Mouse (Mus musculus): ENCODE data around the gene Lims1. TPM values are rescaled to one million over a fixed set of nuclear protein-coding genes. Genes with fewer than 3 reads are reported as not detected.
A peak's percentile ranks its signal among the peaks of the same experiment; 100 is the strongest.

Gene Lims1
- polyA plus RNA-seq, 1 experiment from 2014 or later = 121 TPM

- H3K9ac ChIP-seq = no peak overlapping the region
- H3K4me2 ChIP-seq = no peak overlapping the region
- no peak overlapping the region for H3K27ac ChIP-seq
- WGBS (ENCODE audit: insufficient replicate concordance) = 76% methylated on average over 3 of the region's 3 CpGs
- H3K9me3 ChIP-seq (replicated peaks) = no peaks in the 10 kb centered on the region
- no peak overlapping the region for H3K4me3 ChIP-seq
- peaks cover 14% of the 10 kb centered on the region for H3K36me3 ChIP-seq
- H3K4me1 ChIP-seq = peaks cover 61% of the 10 kb centered on the region
- H3K27me3 ChIP-seq (replicated peaks) = no peaks in the 10 kb centered on the region
- ATAC-seq = no peak
Observed at GRCm38 (mm10) chr10:58388648-58389047, 65.4 kb downstream of the Lims1 start.

GRCm38 (mm10) chr10:58389151-58389550 is 65.9 kb downstream of the Lims1 start:
- 69% methylated on average over 3 of the region's 3 CpGs for WGBS (ENCODE audit: insufficient replicate concordance)
- Histone ChIP-seq H3K9ac (no peak overlapping the region), H3K27ac (no peak overlapping the region), H3K27me3 (replicated peaks) (no peaks in the 10 kb centered on the region), H3K4me1 (peaks cover 61% of the 10 kb centered on the region), H3K9me3 (replicated peaks) (no peaks in the 10 kb centered on the region), H3K4me2 (no peak overlapping the region), H3K36me3 (peaks cover 16% of the 10 kb centered on the region), H3K4me3 (no peak overlapping the region)
- ATAC-seq = no peak

GRCm38 (mm10) chr10:58392435-58392834 is 69.2 kb downstream of the Lims1 start:
- Histone ChIP-seq H3K4me1 (peaks cover 60% of the 10 kb centered on the region), H3K9ac (peak overlapping the region; percentile 31; the same call in 1 of the 2 replicates), H3K27me3 (replicated peaks) (no peaks in the 10 kb centered on the region), H3K36me3 (peaks cover 29% of the 10 kb centered on the region), H3K27ac (peak overlapping the region; percentile 60; the same call in 1 of the 2 replicates), H3K4me2 (peak overlapping the region; percentile 48), H3K4me3 (no peak overlapping the region), H3K9me3 (replicated peaks) (no peaks in the 10 kb centered on the region)
- ATAC-seq = no peak
- 39% methylated on average over 4 of the region's 4 CpGs for WGBS (ENCODE audit: insufficient replicate concordance)

GRCm38 (mm10) chr10:58393026-58394014 is 70.1 kb downstream of the Lims1 start:
- Histone ChIP-seq H3K27ac (peak overlapping the region; percentile 70), H3K27me3 (replicated peaks) (no peaks in the 10 kb centered on the region), H3K9me3 (replicated peaks) (no peaks in the 10 kb centered on the region), H3K9ac (peak overlapping the region; percentile 36), H3K4me1 (peaks cover 58% of the 10 kb centered on the region), H3K4me2 (peak overlapping the region; percentile 48), H3K4me3 (no peak overlapping the region), H3K36me3 (peaks cover 25% of the 10 kb centered on the region)
- 25% methylated on average over 7 of the region's 7 CpGs for WGBS (ENCODE audit: insufficient replicate concordance)
- ATAC-seq = peak; percentile 81

- peaks cover 34% of the 10 kb centered on the region for H3K36me3 ChIP-seq
- H3K27me3 ChIP-seq (replicated peaks) = no peaks in the 10 kb centered on the region
- peak overlapping the region; percentile 15; the same call in 1 of the 2 replicates for H3K27ac ChIP-seq
- H3K4me2 ChIP-seq = no peak overlapping the region
- WGBS (ENCODE audit: insufficient replicate concordance) = 76% methylated on average over 10 of the region's 10 CpGs
- no peak overlapping the region for H3K4me3 ChIP-seq
- H3K9ac ChIP-seq = no peak overlapping the region
- no peak for ATAC-seq
- no peaks in the 10 kb centered on the region for H3K9me3 ChIP-seq (replicated peaks)
- H3K4me1 ChIP-seq = peaks cover 56% of the 10 kb centered on the region
Observed at GRCm38 (mm10) chr10:58394170-58394569, 70.9 kb downstream of the Lims1 start.

GRCm38 (mm10) chr10:58395315-58395714 is 72.0 kb downstream of the Lims1 start:
- Histone ChIP-seq H3K27ac (no peak overlapping the region), H3K4me1 (peaks cover 53% of the 10 kb centered on the region), H3K27me3 (replicated peaks) (no peaks in the 10 kb centered on the region), H3K4me3 (no peak overlapping the region), H3K9ac (no peak overlapping the region), H3K36me3 (peaks cover 43% of the 10 kb centered on the region), H3K9me3 (replicated peaks) (no peaks in the 10 kb centered on the region), H3K4me2 (no peak overlapping the region)
- no peak for ATAC-seq
- 83% methylated on average over 4 of the region's 4 CpGs for WGBS (ENCODE audit: insufficient replicate concordance)

- WGBS (ENCODE audit: insufficient replicate concordance) = 78% methylated on average over 2 of the region's 2 CpGs
- no peak for ATAC-seq
- H3K27me3 ChIP-seq (replicated peaks) = no peaks in the 10 kb centered on the region
- no peaks in the 10 kb centered on the region for H3K9me3 ChIP-seq (replicated peaks)
- H3K9ac ChIP-seq = no peak overlapping the region
- no peak overlapping the region for H3K4me3 ChIP-seq
- H3K27ac ChIP-seq = no peak overlapping the region
- H3K4me1 ChIP-seq = peaks cover 49% of the 10 kb centered on the region
- H3K4me2 ChIP-seq = no peak overlapping the region
- H3K36me3 ChIP-seq = peaks cover 43% of the 10 kb centered on the region
Observed at GRCm38 (mm10) chr10:58395723-58396122, 72.5 kb downstream of the Lims1 start.

- peaks cover 52% of the 10 kb centered on the region for H3K36me3 ChIP-seq
- H3K4me1 ChIP-seq = peaks cover 40% of the 10 kb centered on the region
- no peak overlapping the region for H3K4me3 ChIP-seq
- WGBS (ENCODE audit: insufficient replicate concordance) = 77% methylated on average over 3 of the region's 3 CpGs
- no peaks in the 10 kb centered on the region for H3K27me3 ChIP-seq (replicated peaks)
- no peak overlapping the region for H3K27ac ChIP-seq
- ATAC-seq = no peak
- no peak overlapping the region for H3K4me2 ChIP-seq
- no peaks in the 10 kb centered on the region for H3K9me3 ChIP-seq (replicated peaks)
- H3K9ac ChIP-seq = no peak overlapping the region
Observed at GRCm38 (mm10) chr10:58396600-58396999, 73.3 kb downstream of the Lims1 start.

- H3K4me2 ChIP-seq = no peak overlapping the region
- H3K4me3 ChIP-seq = no peak overlapping the region
- no peaks in the 10 kb centered on the region for H3K9me3 ChIP-seq (replicated peaks)
- H3K27me3 ChIP-seq (replicated peaks) = no peaks in the 10 kb centered on the region
- H3K36me3 ChIP-seq = peaks cover 74% of the 10 kb centered on the region
- no peak overlapping the region for H3K27ac ChIP-seq
- H3K4me1 ChIP-seq = peaks cover 16% of the 10 kb centered on the region
- WGBS (ENCODE audit: insufficient replicate concordance) = 87% methylated on average over 8 of the region's 8 CpGs
- no peak overlapping the region for H3K9ac ChIP-seq
- ATAC-seq = no peak
Observed at GRCm38 (mm10) chr10:58398941-58399340, 75.7 kb downstream of the Lims1 start.

- ATAC-seq = no peak
- no peaks in the 10 kb centered on the region for H3K27me3 ChIP-seq (replicated peaks)
- no peaks in the 10 kb centered on the region for H3K9me3 ChIP-seq (replicated peaks)
- no peak overlapping the region for H3K9ac ChIP-seq
- H3K36me3 ChIP-seq = peaks cover 77% of the 10 kb centered on the region
- no peak overlapping the region for H3K27ac ChIP-seq
- WGBS (ENCODE audit: insufficient replicate concordance) = 84% methylated on average over 3 of the region's 3 CpGs
- peaks cover 25% of the 10 kb centered on the region for H3K4me1 ChIP-seq
- H3K4me2 ChIP-seq = no peak overlapping the region
- no peak overlapping the region for H3K4me3 ChIP-seq
Observed at GRCm38 (mm10) chr10:58401838-58402237, 78.6 kb downstream of the Lims1 start.

GRCm38 (mm10) chr10:58404639-58405038 is 81.4 kb downstream of the Lims1 start:
- H3K36me3 ChIP-seq = peaks cover 88% of the 10 kb centered on the region
- ATAC-seq = no peak
- H3K27me3 ChIP-seq (replicated peaks) = no peaks in the 10 kb centered on the region
- H3K4me2 ChIP-seq = no peak overlapping the region
- H3K4me1 ChIP-seq = peaks cover 39% of the 10 kb centered on the region
- H3K4me3 ChIP-seq = no peak overlapping the region
- no peak overlapping the region for H3K9ac ChIP-seq
- H3K27ac ChIP-seq = peak overlapping the region; percentile 42
- 74% methylated on average over 6 of the region's 6 CpGs for WGBS (ENCODE audit: insufficient replicate concordance)
- no peaks in the 10 kb centered on the region for H3K9me3 ChIP-seq (replicated peaks)

- H3K36me3 ChIP-seq = peaks cover 92% of the 10 kb centered on the region
- H3K4me2 ChIP-seq = no peak overlapping the region
- peak overlapping the region; percentile 42 for H3K27ac ChIP-seq
- H3K27me3 ChIP-seq (replicated peaks) = no peaks in the 10 kb centered on the region
- H3K4me3 ChIP-seq = no peak overlapping the region
- ATAC-seq = peak; percentile 65
- H3K9me3 ChIP-seq (replicated peaks) = no peaks in the 10 kb centered on the region
- WGBS (ENCODE audit: insufficient replicate concordance) = 33% methylated on average over 4 of the region's 4 CpGs
- no peak overlapping the region for H3K9ac ChIP-seq
- H3K4me1 ChIP-seq = peaks cover 39% of the 10 kb centered on the region
Observed at GRCm38 (mm10) chr10:58405285-58405948, 82.2 kb downstream of the Lims1 start.

Measured in liver, embryonic 12.5 days (tissue).